Mouse (Mus musculus) midbrain, embryonic 16.5 days (tissue): ENCODE measurements around the gene Slc25a26. TPM values are rescaled to one million over a fixed set of nuclear protein-coding genes. Genes with fewer than 3 reads are reported as not detected.

ENCODE experiments used
- ATAC-seq: fragments of 200-750 bp; cut with Nextera tagmentation; 2 replicates; pipeline ENCODE4 v1.8.0; 2017; ENCODE audit warnings: moderate TSS enrichment
- H3K27ac ChIP-seq: fragments of 300-500 bp; sonication (generic); 2 replicates; pipeline ENCODE4 v1.5.1; 2014; ENCODE audit warnings: mild to moderate bottlenecking, low read length, mixed read lengths
- H3K27me3 ChIP-seq: fragments of 300-500 bp; sonication (generic); 2 replicates; pipeline ENCODE4 v1.6.1; 2014; ENCODE audit warnings: low read depth, low read length, mixed read lengths; ENCODE audit not compliant: control insufficient read depth, insufficient read depth
- H3K36me3 ChIP-seq: fragments of 300-500 bp; sonication (generic); 2 replicates; pipeline ENCODE4 v1.6.1; 2014; ENCODE audit warnings: mild to moderate bottlenecking, low read length, moderate library complexity, mixed read lengths; ENCODE audit not compliant: control insufficient read depth, insufficient read depth
- H3K4me1 ChIP-seq: fragments of 300-500 bp; sonication (generic); 2 replicates; pipeline ENCODE4 v1.6.1; 2014; ENCODE audit warnings: mild to moderate bottlenecking, low read length, mixed read lengths; ENCODE audit not compliant: control insufficient read depth, insufficient read depth
- H3K4me2 ChIP-seq: fragments of 300-500 bp; sonication (generic); 2 replicates; pipeline ENCODE4 v1.6.1; 2014; ENCODE audit warnings: mild to moderate bottlenecking, low read length, mixed read lengths
- H3K4me3 ChIP-seq: fragments of 300-500 bp; sonication (generic); 2 replicates; pipeline ENCODE4 v1.5.1; 2014; ENCODE audit warnings: low read depth, mild to moderate bottlenecking, low read length, moderate library complexity, mixed read lengths
- H3K9ac ChIP-seq: fragments of 300-500 bp; sonication (generic); 2 replicates; pipeline ENCODE4 v1.6.1; 2014; ENCODE audit warnings: low read depth, low read length, mixed read lengths
- H3K9me3 ChIP-seq: fragments of 300-500 bp; sonication (generic); replicated peaks from 2 replicates; pipeline ENCODE4 v1.6.1; 2014; ENCODE audit warnings: mild to moderate bottlenecking, low read length, mixed read lengths; ENCODE audit not compliant: control insufficient read depth, poor library complexity, severe bottlenecking
- WGBS: fragments of 180-500 bp; shearing (Covaris S2); extraction: QIAGEN DNeasy Blood & Tissue Kit; methylation state at CpG from one replicate; pipeline ENCODE4 v1.1.7; 2014; 5-methylcytosine and 5-hydroxymethylcytosine counted together
- polyA plus RNA-seq: library from polyadenylated mRNA; unstranded; fragments of >200 nt; fragmentation: Nextera tagmentation; extraction: Ambion mirVana; gene quantifications from 2 replicates; pipeline ENCODE4 v1.2.1, GENCODE M21; 2015

Slc25a26 gene
- polyA plus RNA-seq, 1 experiment from 2014 or later, result 9.1 TPM

DNA sequence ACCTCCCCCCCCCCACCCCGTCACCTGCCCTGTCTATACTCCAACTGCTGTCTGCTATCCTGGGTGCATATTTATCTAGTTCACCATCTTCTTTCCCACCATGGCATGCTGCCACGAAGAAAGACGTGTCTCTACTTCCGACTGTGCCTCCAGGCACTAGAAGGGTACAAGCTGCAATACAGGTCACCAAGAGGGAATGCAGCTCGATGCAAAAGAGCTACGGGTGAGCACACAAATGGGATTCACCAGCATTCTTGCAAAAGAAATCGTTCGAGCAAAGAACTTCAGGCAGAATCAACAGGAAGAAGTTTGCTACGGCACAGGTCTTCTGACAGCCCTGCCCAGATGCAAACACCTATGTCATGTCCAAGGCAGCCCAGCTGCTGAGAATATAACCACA, 134.6 kb downstream of the Slc25a26 start:
- H3K27ac ChIP-seq, result no peak overlapping the region
- no peaks in the 10 kb centered on the region for H3K36me3 ChIP-seq
- no peak for ATAC-seq
- no peaks in the 10 kb centered on the region for H3K27me3 ChIP-seq
- WGBS, result 58% methylated on average over 9 of the region's 9 CpGs
- no peak overlapping the region for H3K4me3 ChIP-seq
- H3K9me3 ChIP-seq, result no peaks in the 10 kb centered on the region
- no peak overlapping the region for H3K9ac ChIP-seq
- 0 out of 2 replicates have a peak, but pooled peaks cover 5% of the 10 kb centered on the region for H3K4me1 ChIP-seq
- H3K4me2 ChIP-seq, result no peak overlapping the region

GRCm38 (mm10) chr6:94635343-94635742, 135.2 kb downstream of the Slc25a26 start:
- Histone ChIP-seq H3K9me3 (no peaks in the 10 kb centered on the region), H3K4me1 (peaks cover 6% of the 10 kb centered on the region; the same call in 1 of the 2 replicates), H3K36me3 (no peaks in the 10 kb centered on the region), H3K9ac (no peak overlapping the region), H3K4me3 (no peak overlapping the region), H3K27me3 (no peaks in the 10 kb centered on the region), H3K27ac (no peak overlapping the region), H3K4me2 (no peak overlapping the region)
- WGBS, result 12% methylated on average over 1 of the region's 1 CpGs
- no peak for ATAC-seq

- Histone ChIP-seq H3K9ac (no peak overlapping the region), H3K27ac (no peak overlapping the region), H3K9me3 (no peaks in the 10 kb centered on the region), H3K4me3 (no peak overlapping the region), H3K36me3 (no peaks in the 10 kb centered on the region), H3K4me1 (peaks cover 5% of the 10 kb centered on the region; the same call in 1 of the 2 replicates), H3K4me2 (no peak overlapping the region), H3K27me3 (no peaks in the 10 kb centered on the region)
- no peak for ATAC-seq
- 53% methylated on average over 5 of the region's 5 CpGs for WGBS
Observed at GRCm38 (mm10) chr6:94637024-94637434, 136.9 kb downstream of the Slc25a26 start.

DNA sequence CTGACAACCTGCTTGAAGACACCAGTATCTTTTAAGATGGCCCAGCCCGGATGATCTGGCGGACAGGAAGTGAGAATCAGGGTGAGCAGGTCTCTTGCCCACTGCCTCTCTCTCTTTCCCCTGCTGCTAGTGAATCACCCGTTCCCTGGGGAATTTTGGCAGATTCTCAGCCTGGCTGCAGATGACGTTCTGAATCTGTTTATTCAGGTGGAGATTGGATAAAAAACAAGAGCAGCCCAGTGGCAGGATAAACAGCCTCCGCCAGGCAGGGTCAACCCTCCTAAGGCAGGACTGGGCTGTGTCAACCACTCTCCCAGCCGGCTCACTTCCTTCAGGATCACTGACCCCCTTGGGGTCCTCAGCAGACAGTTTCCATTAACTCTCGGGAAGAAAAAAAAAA, 140.2 kb downstream of the Slc25a26 start:
- no peak overlapping the region for H3K4me2 ChIP-seq
- H3K4me3 ChIP-seq, result no peak overlapping the region
- H3K27me3 ChIP-seq, result no peaks in the 10 kb centered on the region
- no peaks in the 10 kb centered on the region for H3K9me3 ChIP-seq
- H3K4me1 ChIP-seq, result peaks cover 5% of the 10 kb centered on the region; the same call in 1 of the 2 replicates
- WGBS, result 44% methylated on average over 7 of the region's 7 CpGs
- H3K36me3 ChIP-seq, result no peaks in the 10 kb centered on the region
- H3K27ac ChIP-seq, result 0 out of 2 replicates have a peak overlapping the region, but pooled peaks have one; percentile 14
- H3K9ac ChIP-seq, result no peak overlapping the region
- no peak for ATAC-seq

- no peak for ATAC-seq
- WGBS, result 74% methylated on average over 1 of the region's 1 CpGs
- H3K4me2 ChIP-seq, result no peak overlapping the region
Observed at GRCm38 (mm10) chr6:94642048-94642447, 141.9 kb downstream of the Slc25a26 start.

GRCm38 (mm10) chr6:94643989-94644388, 143.9 kb downstream of the Slc25a26 start:
- peaks cover 26% of the 10 kb centered on the region for H3K4me1 ChIP-seq
- no peak for ATAC-seq
- no peak overlapping the region for H3K4me2 ChIP-seq
- H3K9ac ChIP-seq, result no peak overlapping the region
- 90% methylated on average over 2 of the region's 2 CpGs for WGBS
- H3K4me3 ChIP-seq, result no peak overlapping the region
- H3K27me3 ChIP-seq, result no peaks in the 10 kb centered on the region
- no peak overlapping the region for H3K27ac ChIP-seq
- H3K36me3 ChIP-seq, result no peaks in the 10 kb centered on the region
- H3K9me3 ChIP-seq, result no peaks in the 10 kb centered on the region

More at GRCm38 (mm10) chr6:94642048-94642447, 141.9 kb downstream of the Slc25a26 start:
- Histone ChIP-seq H3K27ac (no peak overlapping the region), H3K27me3 (no peaks in the 10 kb centered on the region), H3K4me1 (peaks cover 6% of the 10 kb centered on the region; the same call in 1 of the 2 replicates), H3K4me3 (no peak overlapping the region), H3K9me3 (no peaks in the 10 kb centered on the region), H3K9ac (no peak overlapping the region), H3K36me3 (no peaks in the 10 kb centered on the region)

GRCm38 (mm10) chr6:94644641-94645040, 144.5 kb downstream of the Slc25a26 start:
- H3K27ac ChIP-seq, result no peak overlapping the region
- no peak overlapping the region for H3K9ac ChIP-seq
- no peak for ATAC-seq
- H3K4me3 ChIP-seq, result no peak overlapping the region
- H3K9me3 ChIP-seq, result no peaks in the 10 kb centered on the region
- no peaks in the 10 kb centered on the region for H3K27me3 ChIP-seq
- peaks cover 30% of the 10 kb centered on the region for H3K4me1 ChIP-seq
- 76% methylated on average over 3 of the region's 3 CpGs for WGBS
- no peaks in the 10 kb centered on the region for H3K36me3 ChIP-seq
- H3K4me2 ChIP-seq, result no peak overlapping the region

DNA sequence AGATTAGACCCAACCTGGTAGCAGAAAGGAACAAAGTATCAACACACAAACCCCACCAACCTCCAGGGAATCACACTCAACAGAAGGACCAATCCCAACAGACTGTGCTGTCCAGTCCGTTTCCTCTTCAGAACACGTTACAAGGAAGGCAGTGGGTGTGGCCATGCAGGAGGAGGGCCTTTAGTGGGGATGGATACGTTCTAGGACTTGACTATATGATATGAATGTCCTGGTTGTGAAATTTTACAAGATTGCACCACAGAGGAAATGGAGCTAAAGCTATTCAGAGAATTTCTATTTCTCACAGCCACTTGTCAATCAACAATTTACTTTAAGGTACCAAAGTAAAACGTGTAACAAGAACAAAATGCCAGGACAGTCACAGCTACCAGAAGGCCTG, 145.6 kb downstream of the Slc25a26 start:
- no peak overlapping the region for H3K4me3 ChIP-seq
- no peaks in the 10 kb centered on the region for H3K36me3 ChIP-seq
- 63% methylated on average over 4 of the region's 4 CpGs for WGBS
- H3K27me3 ChIP-seq, result no peaks in the 10 kb centered on the region
- no peak for ATAC-seq
- no peak overlapping the region for H3K9ac ChIP-seq
- no peaks in the 10 kb centered on the region for H3K9me3 ChIP-seq
- no peak overlapping the region for H3K27ac ChIP-seq
- H3K4me1 ChIP-seq, result peaks cover 27% of the 10 kb centered on the region
- H3K4me2 ChIP-seq, result no peak overlapping the region

DNA sequence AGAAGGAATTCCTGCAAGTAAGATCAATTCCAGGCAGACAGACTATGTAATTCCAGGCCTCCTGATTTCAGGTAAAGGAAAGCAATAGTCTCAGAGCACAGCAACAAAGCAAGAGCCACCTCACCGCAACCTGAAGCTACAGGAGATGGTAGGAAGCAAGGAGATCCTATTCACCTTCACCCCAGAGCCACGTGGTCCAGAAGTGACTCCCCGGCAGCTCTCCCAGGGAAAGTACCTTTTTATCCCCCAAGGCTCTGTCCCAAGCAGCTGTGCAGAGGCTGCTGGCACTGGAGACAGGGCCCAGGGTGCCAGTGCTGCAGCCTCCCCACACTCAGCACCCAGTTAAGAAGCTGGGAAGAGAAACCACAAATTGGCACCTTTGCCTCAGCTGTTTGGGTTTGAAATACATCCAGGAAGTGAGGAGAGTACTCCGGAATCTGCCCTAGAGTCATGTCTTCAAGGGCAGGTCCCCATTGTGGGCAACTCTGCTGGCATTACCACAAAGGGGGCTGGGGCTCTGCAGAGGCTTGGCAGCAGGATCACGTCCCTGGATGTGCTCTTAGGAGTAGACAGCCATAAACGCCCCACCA, 146.2 kb downstream of the Slc25a26 start:
- H3K27me3 ChIP-seq, result no peaks in the 10 kb centered on the region
- no peak overlapping the region for H3K9ac ChIP-seq
- no peak for ATAC-seq
- no peaks in the 10 kb centered on the region for H3K36me3 ChIP-seq
- 73% methylated on average over 6 of the region's 6 CpGs for WGBS
- H3K4me1 ChIP-seq, result peaks cover 27% of the 10 kb centered on the region
- no peak overlapping the region for H3K4me2 ChIP-seq
- no peak overlapping the region for H3K4me3 ChIP-seq
- no peaks in the 10 kb centered on the region for H3K9me3 ChIP-seq
- peak overlapping the region; percentile 9; the same call in 1 of the 2 replicates for H3K27ac ChIP-seq
